Mouse (Mus musculus) lung, embryonic 16.5 days (tissue): Measurements from ENCODE around the gene Pnmt. TPM values are rescaled to one million over a fixed set of nuclear protein-coding genes. Genes with fewer than 3 reads are reported as not detected.
"Not testable (repeated sequence)": the region's sequence is repeated elsewhere in the genome, so short reads cannot be mapped to it uniquely, and the experiment has no call there.

Source experiments
- ATAC-seq: fragments of 200-750 bp; cut with Nextera tagmentation; 2 replicates; pipeline ENCODE4 v1.8.0; 2017; ENCODE audit warnings: low read depth, mild to moderate bottlenecking, moderate library complexity
- H3K27ac ChIP-seq: fragments of 300-500 bp; sonication (generic); 2 replicates; pipeline ENCODE4 v1.5.1; 2014; ENCODE audit warnings: mild to moderate bottlenecking, control low read depth, low read length
- H3K27me3 ChIP-seq: fragments of 300-500 bp; sonication (generic); 2 replicates; pipeline ENCODE4 v1.6.1; 2014; ENCODE audit warnings: low read depth, low read length, mixed read lengths; ENCODE audit not compliant: control insufficient read depth, insufficient read depth
- H3K36me3 ChIP-seq: fragments of 300-500 bp; sonication (generic); 2 replicates; pipeline ENCODE4 v1.6.1; 2014; ENCODE audit warnings: low read length; ENCODE audit not compliant: control insufficient read depth, insufficient read depth
- H3K4me1 ChIP-seq: fragments of 300-500 bp; sonication (generic); replicated peaks from 2 replicates; pipeline ENCODE4 v1.6.1; 2014; ENCODE audit warnings: low read length, mixed read lengths; ENCODE audit not compliant: control insufficient read depth, insufficient read depth
- H3K4me2 ChIP-seq: fragments of 300-500 bp; sonication (generic); 2 replicates; pipeline ENCODE4 v1.6.1; 2014; ENCODE audit warnings: low read depth, low read length, control low read depth
- H3K4me3 ChIP-seq: fragments of 300-500 bp; sonication (generic); 2 replicates; pipeline ENCODE4 v1.5.1; 2014; ENCODE audit warnings: mild to moderate bottlenecking, low read length, control low read depth
- H3K9ac ChIP-seq: fragments of 300-500 bp; sonication (generic); 2 replicates; pipeline ENCODE4 v1.6.1; 2014; ENCODE audit warnings: low read length, control low read depth
- H3K9me3 ChIP-seq: fragments of 300-500 bp; sonication (generic); 2 replicates; pipeline ENCODE4 v1.6.1; 2016; ENCODE audit warnings: low read length; ENCODE audit not compliant: control insufficient read depth
- WGBS: fragments of 180-500 bp; shearing (Covaris S2); extraction: QIAGEN DNeasy Blood & Tissue Kit; methylation state at CpG from one replicate; pipeline ENCODE4 v1.1.7; 2014; 5-methylcytosine and 5-hydroxymethylcytosine counted together
- polyA plus RNA-seq: library from polyadenylated mRNA; unstranded; fragments of >200 nt; fragmentation: Nextera tagmentation; extraction: Ambion mirVana; gene quantifications from 2 replicates; pipeline ENCODE4 v1.2.1, GENCODE M21; 2015

Pnmt gene
- polyA plus RNA-seq, 1 experiment from 2014 or later, result 0.13 TPM

DNA sequence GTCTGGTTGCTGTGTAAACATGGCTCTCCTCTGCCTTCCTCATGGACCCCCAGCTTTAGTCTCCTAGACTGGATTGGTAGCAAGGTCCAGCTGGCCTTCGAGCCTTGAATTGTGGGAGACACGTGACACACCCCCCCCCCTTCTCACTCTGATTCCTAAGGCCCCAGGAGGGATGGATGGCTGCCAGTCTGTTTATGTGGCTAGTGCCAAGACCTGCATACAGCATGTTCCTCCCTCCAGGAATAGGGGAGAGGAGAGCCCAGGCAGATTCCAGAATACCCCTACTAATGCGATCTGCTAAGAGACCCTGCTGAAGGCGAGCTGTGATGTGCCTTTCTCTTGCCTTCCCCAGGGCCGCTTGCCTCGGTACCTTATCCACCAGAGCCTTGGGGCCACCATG is 6.1 kb upstream of the Pnmt start:
- no peak for ATAC-seq
- H3K4me1 ChIP-seq, result peaks cover 3% of the 10 kb centered on the region; the same call in 1 of the 2 replicates
- H3K27ac ChIP-seq, result no peak overlapping the region
- H3K27me3 ChIP-seq, result peaks cover 4% of the 10 kb centered on the region
- WGBS, result 62% methylated on average over 6 of the region's 6 CpGs
- H3K4me2 ChIP-seq, result no peak overlapping the region
- H3K4me3 ChIP-seq, result no peak overlapping the region
- peaks cover 28% of the 10 kb centered on the region for H3K36me3 ChIP-seq
- H3K9ac ChIP-seq, result no peak overlapping the region
- H3K9me3 ChIP-seq, result no peaks in the 10 kb centered on the region

DNA sequence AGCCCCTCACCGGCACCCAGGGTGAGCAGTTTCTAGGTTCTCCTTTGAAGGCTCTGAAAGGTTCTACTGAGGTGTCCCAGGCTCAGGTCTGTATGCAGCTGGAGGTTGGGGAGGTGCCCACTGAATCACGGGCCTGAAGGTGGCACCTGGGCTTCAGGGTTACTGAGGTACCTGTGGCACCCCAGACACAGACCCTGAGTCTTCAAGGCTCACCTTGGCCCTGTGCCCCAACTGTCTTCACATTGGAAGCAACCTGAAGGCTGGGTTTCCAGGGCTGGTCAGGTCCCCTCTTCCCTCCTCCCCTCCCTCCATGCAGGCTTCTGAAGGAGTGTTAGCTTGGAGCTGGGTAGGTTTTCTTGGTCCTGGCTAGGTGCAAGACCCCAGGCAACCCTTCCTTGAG is 4.6 kb upstream of the Pnmt start:
- peaks cover 18% of the 10 kb centered on the region for H3K27me3 ChIP-seq
- peaks cover 20% of the 10 kb centered on the region for H3K36me3 ChIP-seq
- H3K4me2 ChIP-seq, result no peak overlapping the region
- 92% methylated on average over 2 of the region's 2 CpGs for WGBS
- no peaks in the 10 kb centered on the region for H3K9me3 ChIP-seq
- peaks cover 6% of the 10 kb centered on the region for H3K4me1 ChIP-seq
- no peak for ATAC-seq
- no peak overlapping the region for H3K4me3 ChIP-seq
- H3K27ac ChIP-seq, result no peak overlapping the region
- no peak overlapping the region for H3K9ac ChIP-seq

DNA sequence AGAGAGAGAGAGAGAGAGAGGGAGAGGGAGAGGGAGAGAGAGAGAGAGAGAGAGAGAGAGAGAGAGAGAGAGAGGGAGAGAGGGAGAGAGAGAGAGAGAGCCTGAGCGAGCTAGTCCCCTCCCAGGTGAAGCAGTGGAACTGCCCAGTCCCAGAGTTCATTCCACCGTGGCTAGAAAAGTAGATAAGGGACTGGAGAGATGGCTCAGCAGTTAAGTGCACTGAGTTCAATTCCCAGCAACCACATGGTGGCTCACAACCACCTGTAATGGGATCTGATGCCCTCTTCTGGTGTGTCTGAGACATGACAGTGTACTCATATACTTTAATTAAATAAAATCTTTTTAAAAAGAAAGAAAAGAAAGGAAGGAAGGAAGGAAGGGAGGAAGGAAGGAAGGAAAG is 3.8 kb upstream of the Pnmt start:
- H3K9ac ChIP-seq, H3K4me1 ChIP-seq, H3K4me2 ChIP-seq, ATAC-seq, H3K4me3 ChIP-seq, H3K27ac ChIP-seq, H3K9me3 ChIP-seq: not testable (repeated sequence)
- H3K27me3 ChIP-seq, result peaks cover 25% of the 10 kb centered on the region
- peaks cover 20% of the 10 kb centered on the region for H3K36me3 ChIP-seq
- 34% methylated on average over 2 of the region's 2 CpGs for WGBS

DNA sequence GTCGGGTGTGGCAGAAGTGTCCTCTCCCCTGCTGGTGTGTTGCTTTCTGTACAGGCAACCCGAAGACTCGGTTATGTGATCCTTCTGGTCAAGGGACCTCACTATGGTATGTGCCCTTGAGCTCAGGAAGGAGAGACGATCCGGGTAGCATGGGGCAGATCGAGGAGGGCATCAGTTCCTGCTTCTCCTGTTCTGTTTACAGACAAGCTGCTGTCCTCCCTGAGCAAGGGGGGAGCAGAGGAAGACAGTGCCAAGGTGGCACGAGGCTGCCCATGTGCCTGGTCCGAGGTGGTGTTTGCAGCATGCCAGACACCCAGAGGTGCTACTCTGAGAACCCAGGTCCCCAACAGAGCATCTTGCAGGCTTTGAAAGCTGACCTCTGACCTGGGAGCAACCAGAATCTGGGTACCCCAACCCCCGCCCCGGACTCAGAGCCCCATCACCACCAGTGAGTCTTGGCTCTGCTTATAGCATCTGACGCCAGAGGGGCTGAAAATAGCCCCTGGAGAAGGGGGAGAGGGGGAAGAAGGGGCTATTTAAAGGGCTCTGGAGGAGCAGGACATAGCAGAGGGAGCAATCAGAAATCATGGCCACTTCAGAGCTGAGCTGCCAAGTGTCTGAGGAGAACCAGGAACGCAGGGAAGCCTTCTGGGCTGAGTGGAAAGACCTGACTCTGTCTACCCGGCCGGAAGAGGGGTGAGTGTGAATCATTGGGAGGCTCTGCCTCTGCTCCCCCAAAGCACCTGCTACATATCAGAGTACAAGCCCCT is 2.8 kb upstream of the Pnmt start, which contains the start of gene Tcap:
Gene Tcap (plus strand): TSS at position 551 of the 770 bp plus-strand sequence.
- peaks cover 15% of the 10 kb centered on the region for H3K36me3 ChIP-seq
- no peak for ATAC-seq
- WGBS, result 51% methylated on average over 14 of the region's 14 CpGs
- 0 out of 2 replicates have a peak within 1 kb of the TSS, but pooled peaks have one; percentile 15 for H3K9ac ChIP-seq
- peaks cover 31% of the 10 kb centered on the region for H3K27me3 ChIP-seq
- H3K4me2 ChIP-seq, result no peak within 1 kb of the TSS
- no peak within 1 kb of the TSS for H3K4me3 ChIP-seq
- peaks cover 9% of the 10 kb centered on the region for H3K4me1 ChIP-seq
- no peak within 1 kb of the TSS for H3K27ac ChIP-seq
- H3K9me3 ChIP-seq, result no peaks in the 10 kb centered on the region

DNA sequence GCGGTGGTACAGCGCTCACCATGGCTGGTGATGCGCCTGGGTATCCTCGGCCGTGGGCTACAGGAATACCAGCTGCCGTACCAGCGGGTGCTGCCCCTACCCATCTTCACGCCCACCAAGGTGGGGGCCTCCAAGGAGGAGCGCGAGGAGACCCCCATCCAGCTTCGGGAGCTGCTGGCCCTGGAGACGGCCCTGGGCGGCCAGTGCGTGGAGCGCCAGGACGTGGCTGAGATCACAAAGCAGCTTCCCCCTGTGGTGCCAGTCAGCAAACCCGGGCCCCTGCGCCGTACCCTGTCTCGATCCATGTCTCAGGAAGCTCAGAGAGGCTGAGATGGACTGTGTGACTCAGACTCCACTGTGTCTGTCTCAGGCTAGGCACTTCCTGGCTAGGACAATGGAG is 2.0 kb upstream of the Pnmt start:
- Histone ChIP-seq H3K4me2 (no peak overlapping the region), H3K9ac (no peak overlapping the region), H3K36me3 (peaks cover 10% of the 10 kb centered on the region), H3K9me3 (no peaks in the 10 kb centered on the region), H3K4me3 (no peak overlapping the region), H3K27me3 (peaks cover 31% of the 10 kb centered on the region), H3K4me1 (peaks cover 14% of the 10 kb centered on the region), H3K27ac (no peak overlapping the region)
- 74% methylated on average over 20 of the region's 20 CpGs for WGBS
- no peak for ATAC-seq

DNA sequence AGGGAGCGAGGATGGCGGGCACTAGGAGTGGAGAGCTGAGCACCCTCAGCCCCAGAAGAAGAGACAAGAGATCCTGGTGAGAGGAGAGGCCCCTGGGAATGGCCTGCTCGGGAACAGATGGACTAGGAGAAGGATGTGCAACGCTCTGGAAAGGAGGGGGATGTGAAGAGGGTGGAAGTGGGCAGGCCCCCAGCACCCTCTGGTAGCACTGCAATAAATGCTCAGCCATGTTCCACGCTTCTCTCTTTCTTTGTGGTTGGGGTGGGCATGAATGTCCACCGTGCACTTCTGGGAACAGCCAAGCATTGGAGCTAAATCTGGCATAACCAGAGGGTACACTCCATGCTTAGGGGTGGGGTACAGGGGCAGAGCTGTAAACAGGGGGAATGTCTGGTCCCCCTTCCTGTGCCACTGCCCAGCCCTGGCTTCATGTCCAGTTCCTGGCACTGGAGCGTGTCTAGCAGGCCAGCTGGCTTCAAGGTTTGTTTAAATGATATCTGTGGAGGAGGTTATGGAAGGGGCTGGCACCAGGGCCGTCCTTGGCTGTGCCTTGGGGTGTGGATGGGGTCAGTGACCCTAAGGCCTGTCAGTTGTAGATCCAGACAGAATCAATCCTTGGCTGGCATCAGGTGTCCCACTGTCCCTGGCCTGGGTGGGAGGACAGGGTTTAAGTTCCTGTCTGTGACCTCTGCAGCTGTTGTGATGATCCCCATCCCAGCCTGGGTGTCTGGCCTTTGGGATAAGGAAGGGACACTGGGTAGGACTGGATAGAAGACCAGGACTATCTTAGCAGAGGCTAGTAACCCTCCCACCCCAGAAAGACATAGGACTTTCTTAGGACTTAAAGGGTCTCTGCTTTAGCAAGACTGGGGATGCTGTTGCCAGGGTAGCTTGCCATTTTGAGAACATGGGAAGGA is 1.3 kb upstream of the Pnmt start:
- peaks cover 31% of the 10 kb centered on the region for H3K27me3 ChIP-seq
- H3K9me3 ChIP-seq, result no peaks in the 10 kb centered on the region
- H3K4me2 ChIP-seq, result no peak overlapping the region
- ATAC-seq, result no peak
- H3K27ac ChIP-seq, result no peak overlapping the region
- 64% methylated on average over 8 of the region's 8 CpGs for WGBS
- H3K9ac ChIP-seq, result 0 out of 2 replicates have a peak overlapping the region, but pooled peaks have one; percentile 15
- H3K36me3 ChIP-seq, result peaks cover 7% of the 10 kb centered on the region
- peaks cover 12% of the 10 kb centered on the region for H3K4me1 ChIP-seq
- H3K4me3 ChIP-seq, result no peak overlapping the region

DNA sequence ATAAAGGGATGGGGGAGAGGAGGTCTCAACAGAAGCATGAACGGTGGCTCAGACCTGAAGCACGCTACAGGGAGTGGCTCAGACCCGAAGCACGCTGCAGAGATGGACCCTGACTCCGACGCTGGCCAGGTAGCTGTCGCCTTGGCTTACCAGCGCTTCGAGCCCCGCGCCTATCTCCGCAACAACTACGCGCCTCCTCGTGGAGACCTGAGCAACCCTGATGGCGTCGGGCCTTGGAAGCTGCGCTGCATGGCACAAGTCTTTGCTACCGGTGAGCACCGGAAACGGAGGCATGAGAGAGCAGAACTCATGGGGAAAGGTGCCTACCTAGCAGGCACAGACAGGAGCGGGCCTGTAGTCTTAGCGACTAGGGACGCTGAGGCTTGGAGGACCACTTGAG is 346 bp downstream of the Pnmt start:
- Histone ChIP-seq H3K9ac (peak overlapping the region; percentile 24; the same call in 1 of the 2 replicates), H3K4me3 (no peak overlapping the region), H3K36me3 (no peaks in the 10 kb centered on the region), H3K27ac (no peak overlapping the region), H3K4me2 (0 out of 2 replicates have a peak overlapping the region, but pooled peaks have one; percentile 3), H3K9me3 (no peaks in the 10 kb centered on the region), H3K27me3 (peaks cover 31% of the 10 kb centered on the region), H3K4me1 (peaks cover 15% of the 10 kb centered on the region)
- ATAC-seq, result no peak
- WGBS, result 9% methylated on average over 24 of the region's 24 CpGs

DNA sequence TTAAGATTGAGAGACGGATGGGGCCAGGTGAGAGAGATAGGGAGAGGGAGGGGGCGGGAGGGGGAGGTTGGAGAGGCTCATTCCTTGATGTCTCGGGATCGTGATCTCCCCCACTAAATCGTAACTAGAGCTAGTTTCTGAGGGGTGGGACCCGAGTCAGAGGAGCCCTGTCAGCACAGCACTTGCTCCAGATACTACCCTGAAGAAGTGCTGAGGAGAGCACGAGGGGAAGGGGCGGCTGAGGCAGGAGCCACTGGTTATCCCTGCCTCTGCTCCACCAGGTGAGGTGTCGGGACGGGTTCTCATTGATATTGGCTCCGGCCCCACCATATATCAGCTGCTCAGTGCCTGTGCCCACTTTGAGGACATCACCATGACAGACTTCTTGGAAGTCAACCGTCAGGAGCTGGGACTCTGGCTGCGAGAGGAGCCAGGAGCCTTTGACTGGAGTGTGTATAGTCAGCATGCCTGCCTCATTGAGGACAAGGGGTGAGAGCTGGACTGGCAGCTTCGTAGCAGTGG is 867 bp downstream of the Pnmt start:
- WGBS, result 41% methylated on average over 14 of the region's 14 CpGs
- Histone ChIP-seq H3K4me2 (no peak overlapping the region), H3K36me3 (no peaks in the 10 kb centered on the region), H3K4me1 (peaks cover 20% of the 10 kb centered on the region), H3K4me3 (no peak overlapping the region), H3K27me3 (peaks cover 31% of the 10 kb centered on the region), H3K27ac (no peak overlapping the region), H3K9ac (no peak overlapping the region; the same call in 1 of the 2 replicates), H3K9me3 (no peaks in the 10 kb centered on the region)
- ATAC-seq, result no peak

DNA sequence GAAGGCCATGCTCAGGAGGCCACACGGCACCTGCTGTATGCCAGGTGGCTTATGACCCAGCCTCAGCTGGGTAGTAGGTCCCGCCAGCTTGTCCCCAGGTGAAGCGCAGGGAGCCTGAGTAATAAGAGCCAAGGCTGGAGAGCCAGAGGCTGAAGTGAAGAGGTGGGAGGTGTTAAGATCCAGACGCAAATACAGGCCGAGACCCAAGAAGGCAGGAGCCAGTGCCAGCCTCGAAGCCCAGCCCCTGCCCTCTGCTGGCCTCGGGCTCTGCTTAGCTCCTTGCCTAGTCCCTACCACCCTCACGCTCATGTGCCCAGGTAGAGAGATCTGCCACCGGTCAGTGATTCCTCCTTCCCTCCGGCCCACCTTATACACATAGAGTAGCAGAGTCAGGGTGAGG is 2.0 kb downstream of the Pnmt start:
- no peak overlapping the region for H3K27ac ChIP-seq
- H3K36me3 ChIP-seq, result no peaks in the 10 kb centered on the region
- H3K9ac ChIP-seq, result no peak overlapping the region
- no peaks in the 10 kb centered on the region for H3K9me3 ChIP-seq
- no peak overlapping the region for H3K4me3 ChIP-seq
- no peak overlapping the region for H3K4me2 ChIP-seq
- ATAC-seq, result peak; percentile 29
- peaks cover 31% of the 10 kb centered on the region for H3K27me3 ChIP-seq
- 62% methylated on average over 10 of the region's 10 CpGs for WGBS
- peaks cover 30% of the 10 kb centered on the region for H3K4me1 ChIP-seq
